Mouse (Mus musculus) subcutaneous adipose tissue, adult 2 months (tissue): ENCODE measurements around the gene Ccdc51. TPM values are rescaled to one million over a fixed set of nuclear protein-coding genes. Genes with fewer than 3 reads are reported as not detected.

Experiments
- polyA plus RNA-seq: library from polyadenylated mRNA; depleted of rRNA; stranded (reverse); fragments of >200 nt; gene quantifications from 2 replicates; pipeline ENCODE4 v1.2.3, GENCODE M21; 2012; ENCODE audit warnings: low replicate concordance; rRNA removed

Gene Ccdc51
- 6.7 and 7.9 TPM in 2 replicates for polyA plus RNA-seq

DNA sequence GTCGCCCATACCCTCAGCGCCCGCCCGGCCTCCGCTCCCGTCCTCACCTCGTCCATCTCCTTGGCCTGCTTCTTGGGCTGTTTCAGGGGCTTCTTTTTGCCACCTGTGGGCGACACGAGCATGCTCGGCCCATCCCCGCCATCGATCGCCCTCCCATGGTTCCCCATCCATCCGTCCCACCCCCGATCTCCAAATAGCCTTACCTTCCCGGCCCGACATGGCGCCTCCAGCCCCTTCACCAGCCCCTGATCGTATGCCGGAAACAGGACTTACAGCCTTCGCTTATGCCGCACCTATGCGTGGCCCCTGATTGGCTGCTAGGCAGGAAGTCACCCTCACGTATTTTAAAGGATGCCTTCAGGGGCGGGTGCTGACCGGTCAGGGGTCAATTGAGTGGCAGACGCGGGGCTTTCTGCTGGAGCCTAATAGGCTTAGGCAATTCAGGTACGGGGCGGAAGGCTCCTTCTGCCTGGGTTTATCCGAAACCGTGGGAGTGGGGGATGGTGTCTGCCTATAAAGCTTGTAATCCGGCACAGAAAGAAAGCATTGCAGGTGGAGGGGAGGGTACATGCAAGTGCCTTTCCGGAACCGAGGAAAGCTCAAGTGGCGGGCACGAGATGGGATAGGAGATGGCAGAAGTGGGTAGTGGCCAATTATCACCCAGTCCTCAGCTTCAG, at the start of gene Ccdc51, which contains the start of gene Tma7:
Gene Ccdc51, plus strand, starts transcription at position 370 of the 677 bp plus-strand sequence.
Gene Tma7, minus strand, starts transcription at position 464 of the 677 bp plus-strand sequence.

DNA sequence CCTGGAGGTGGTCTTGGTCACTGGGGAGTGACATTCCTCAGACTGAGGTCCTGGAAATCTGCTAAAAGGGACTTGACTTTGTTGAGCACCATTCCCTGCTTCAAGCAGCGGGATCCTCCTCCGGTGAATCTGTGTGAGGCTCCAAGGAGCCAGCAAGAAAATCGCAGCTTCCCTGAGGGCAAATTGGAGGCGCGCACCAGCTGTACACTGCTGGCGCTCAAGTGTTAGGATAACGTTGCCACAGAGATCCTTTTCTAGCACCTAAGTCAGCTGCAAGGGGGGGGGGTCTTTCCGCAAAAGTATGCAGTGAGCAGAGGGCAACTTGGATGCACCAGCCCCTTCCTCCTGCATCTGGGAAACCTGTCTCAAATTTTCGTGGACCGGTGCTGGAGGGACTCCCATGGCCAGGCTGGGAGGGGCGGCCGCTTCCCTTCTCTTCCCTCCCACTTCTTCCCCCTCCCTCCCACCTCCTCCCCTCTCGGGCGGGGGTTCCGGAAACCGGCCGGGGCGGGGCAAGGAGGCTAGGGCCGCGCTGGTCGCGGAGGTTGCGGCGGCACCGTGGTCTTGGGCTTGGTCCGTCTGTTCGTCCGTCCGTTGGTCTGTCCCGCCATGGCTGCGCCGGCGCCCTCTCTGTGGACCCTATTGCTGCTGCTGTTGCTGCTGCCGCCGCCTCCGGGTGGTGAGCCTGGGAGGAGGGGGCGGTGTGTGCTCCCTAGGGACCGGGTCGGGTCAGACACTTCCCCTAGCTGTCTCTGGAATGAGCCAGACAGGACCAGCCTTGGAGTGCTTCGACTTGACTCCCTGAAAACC, 44.0 kb upstream of the Ccdc51 start, which contains the start of gene Shisa5:
Gene Shisa5, plus strand, starts transcription at position 480 of the 810 bp plus-strand sequence.

DNA sequence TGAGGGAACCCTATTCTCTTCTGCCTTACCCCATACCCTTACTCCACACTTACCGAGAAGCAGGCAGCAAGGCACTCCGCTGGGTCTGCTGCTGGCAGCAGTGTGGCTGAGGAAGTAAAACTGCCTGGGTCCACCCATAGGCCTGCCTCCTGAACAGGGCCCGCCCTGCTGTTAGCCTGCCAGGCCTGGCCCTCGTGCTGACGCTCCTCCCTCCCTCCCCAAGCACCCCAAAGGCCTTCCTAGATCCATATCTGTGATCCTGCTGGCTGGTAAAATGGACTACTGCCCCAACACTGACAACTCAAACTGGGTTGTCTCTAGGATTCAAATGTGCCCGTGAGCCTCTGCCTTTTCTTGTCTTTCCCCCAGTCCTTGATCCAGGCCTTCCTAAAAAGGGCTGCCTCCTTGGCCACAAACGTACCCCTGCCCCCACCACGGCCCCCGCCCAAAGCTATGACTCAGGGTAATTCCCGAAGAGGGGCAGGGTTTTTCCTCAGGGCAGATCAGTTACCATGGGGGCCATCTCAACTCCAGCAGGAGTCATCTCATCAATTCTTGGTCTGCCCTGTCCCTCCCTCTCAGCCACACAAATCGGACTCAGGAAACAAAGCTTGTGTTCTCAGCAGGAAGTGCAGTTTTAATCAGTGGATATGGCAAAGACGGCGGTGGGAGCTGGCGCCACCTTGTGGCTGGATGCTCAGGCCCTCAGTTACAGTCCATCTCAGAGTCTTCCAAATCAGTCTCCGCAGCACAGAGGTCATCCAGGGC, 23.0 kb upstream of the Ccdc51 start, which contains the start of gene Trex1:
Gene Trex1, minus strand, starts transcription at position 599 of the 768 bp plus-strand sequence.

DNA sequence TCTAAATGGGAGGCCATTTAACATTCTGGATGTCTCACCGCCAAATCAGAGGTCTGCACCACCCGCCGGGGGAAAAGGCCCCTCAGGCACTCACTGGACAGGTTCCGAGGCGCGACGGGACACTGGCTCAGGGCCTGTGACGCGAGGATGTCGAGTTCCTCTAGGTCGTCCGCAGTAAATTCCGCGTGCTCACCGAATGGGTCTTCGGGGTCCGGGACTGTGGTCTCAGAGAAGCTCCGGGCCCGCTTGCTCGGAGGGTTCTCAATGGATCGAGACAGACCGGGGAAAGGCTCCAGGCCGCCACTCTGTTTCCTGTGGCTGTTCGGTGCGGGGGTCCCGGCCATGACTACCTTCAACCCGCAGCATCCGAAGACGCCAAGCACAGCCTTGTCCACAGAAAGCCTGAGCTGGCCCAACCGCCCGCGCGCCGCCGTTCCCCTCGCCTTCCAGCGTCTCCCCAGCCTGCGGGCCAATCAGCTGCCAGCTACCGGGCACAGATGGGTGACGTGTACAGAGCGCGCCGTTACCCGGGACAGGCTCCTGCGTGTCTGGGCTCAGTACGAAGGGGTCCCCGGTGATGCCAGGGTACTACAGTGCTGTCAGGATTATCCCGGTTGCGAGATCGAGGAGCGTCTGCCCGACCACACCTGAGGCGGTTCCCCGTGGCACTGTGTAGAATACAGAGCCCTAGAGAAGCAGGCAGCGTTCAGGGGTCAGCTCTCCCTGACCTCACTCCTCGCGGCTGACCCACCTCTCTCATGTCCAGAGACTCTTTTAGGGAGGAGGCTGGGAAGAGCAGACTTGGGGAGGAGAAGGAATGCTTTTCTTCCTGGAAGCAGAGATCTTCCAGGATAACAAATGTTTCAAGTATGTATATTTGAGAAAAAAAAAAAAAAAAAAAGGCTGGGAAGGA, 8.4 kb upstream of the Ccdc51 start, which contains the start of gene Atrip:
Gene Atrip, minus strand, starts transcription at position 464 of the 913 bp plus-strand sequence.

DNA sequence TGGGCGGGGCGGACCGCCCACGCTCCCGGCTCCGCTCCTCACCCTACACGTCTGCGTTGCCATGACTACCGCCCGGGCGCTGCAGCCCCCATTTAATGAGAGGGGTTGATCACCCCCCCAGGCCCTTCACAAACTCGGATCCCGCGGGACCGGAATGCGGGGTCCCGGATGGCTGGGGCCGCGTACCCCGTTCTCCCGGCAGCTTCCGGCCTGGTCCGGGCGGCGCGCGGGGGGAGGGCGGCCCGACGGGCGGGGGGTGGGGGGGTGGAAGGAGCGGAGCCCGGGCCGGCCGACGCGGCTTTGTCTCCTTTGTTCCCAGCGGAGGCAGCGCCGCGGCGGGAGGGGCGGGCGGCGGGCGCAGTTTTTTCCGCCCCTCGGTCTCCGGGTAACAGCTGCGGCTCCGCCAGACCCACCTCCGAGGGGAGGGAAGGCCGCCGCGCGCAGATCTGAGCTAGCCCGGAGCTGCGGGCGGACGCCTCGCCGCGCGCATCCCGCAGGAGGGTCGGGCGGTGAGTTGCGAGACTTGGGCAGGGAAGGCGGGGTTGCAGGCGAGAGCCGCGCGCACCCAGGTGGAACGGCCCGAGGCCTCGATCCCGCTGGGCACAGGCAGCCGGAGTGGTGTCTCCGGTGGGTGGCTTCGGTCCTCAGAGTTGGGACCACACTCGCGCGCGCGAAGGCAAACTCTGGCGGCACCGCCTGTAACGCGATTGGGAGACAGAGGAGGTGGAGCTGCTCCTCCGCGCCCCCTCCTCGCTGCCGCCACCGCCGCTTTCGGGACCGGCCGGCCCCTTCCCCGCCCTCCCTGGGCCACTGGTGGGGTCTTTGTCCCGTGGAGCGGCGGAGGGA, 13.1 kb downstream of the Ccdc51 start, which contains the start of gene Plxnb1:
Gene Plxnb1, plus strand, starts transcription at position 253 of the 846 bp plus-strand sequence.

Other genes with a start within 250 kb of the Ccdc51 start
- gene Slc26a6, start 229.2 kb upstream of the Ccdc51 start, polyA plus RNA-seq: 26.4 and 31.9 TPM in 2 replicates
- gene Tmem89, start 167.9 kb upstream of the Ccdc51 start, polyA plus RNA-seq: 0.13 and 0.49 TPM in 2 replicates
- gene Uqcrc1, start 145.9 kb upstream of the Ccdc51 start, polyA plus RNA-seq: 604 and 794 TPM in 2 replicates
- gene Col7a1, start 128.9 kb upstream of the Ccdc51 start, polyA plus RNA-seq: 1.3 and 60.7 TPM in 2 replicates
- 0.13 and 5.4 TPM in 2 replicates for gene Ucn2, start 96.5 kb upstream of the Ccdc51 start, polyA plus RNA-seq
- 27.1 and 36.5 TPM in 2 replicates for gene Pfkfb4, start 90.7 kb upstream of the Ccdc51 start, polyA plus RNA-seq
- 391 TPM in 2 replicates for gene Shisa5, start 43.9 kb upstream of the Ccdc51 start, polyA plus RNA-seq
- gene Trex1, start 22.8 kb upstream of the Ccdc51 start, polyA plus RNA-seq: 72.5 and 97.1 TPM in 2 replicates
- 21.4 and 33.6 TPM in 2 replicates for gene Atrip, start 8.4 kb upstream of the Ccdc51 start, polyA plus RNA-seq
- 30.9 and 35.7 TPM in 2 replicates for gene Tma7, start 94 bp downstream of the Ccdc51 start, polyA plus RNA-seq
- gene Plxnb1, start 12.9 kb downstream of the Ccdc51 start, polyA plus RNA-seq: 5.2 and 25.0 TPM in 2 replicates
- gene Fbxw21, start 79.5 kb downstream of the Ccdc51 start, polyA plus RNA-seq: not detected in 2 replicates
- not detected in 2 replicates for gene Fbxw13, start 113.5 kb downstream of the Ccdc51 start, polyA plus RNA-seq
- gene Fbxw20, start 152.3 kb downstream of the Ccdc51 start, polyA plus RNA-seq: not detected in 2 replicates
- gene Fbxw14, start 205.2 kb downstream of the Ccdc51 start, polyA plus RNA-seq: not detected in 2 replicates